Mouse (Mus musculus): Measurements from ENCODE around the gene Foxk1. TPM values are rescaled to one million over a fixed set of nuclear protein-coding genes. Genes with fewer than 3 reads are reported as not detected.

Foxk1 gene
- polyA plus RNA-seq, 1 experiment from 2014 or later, result 5.9 TPM

DNA sequence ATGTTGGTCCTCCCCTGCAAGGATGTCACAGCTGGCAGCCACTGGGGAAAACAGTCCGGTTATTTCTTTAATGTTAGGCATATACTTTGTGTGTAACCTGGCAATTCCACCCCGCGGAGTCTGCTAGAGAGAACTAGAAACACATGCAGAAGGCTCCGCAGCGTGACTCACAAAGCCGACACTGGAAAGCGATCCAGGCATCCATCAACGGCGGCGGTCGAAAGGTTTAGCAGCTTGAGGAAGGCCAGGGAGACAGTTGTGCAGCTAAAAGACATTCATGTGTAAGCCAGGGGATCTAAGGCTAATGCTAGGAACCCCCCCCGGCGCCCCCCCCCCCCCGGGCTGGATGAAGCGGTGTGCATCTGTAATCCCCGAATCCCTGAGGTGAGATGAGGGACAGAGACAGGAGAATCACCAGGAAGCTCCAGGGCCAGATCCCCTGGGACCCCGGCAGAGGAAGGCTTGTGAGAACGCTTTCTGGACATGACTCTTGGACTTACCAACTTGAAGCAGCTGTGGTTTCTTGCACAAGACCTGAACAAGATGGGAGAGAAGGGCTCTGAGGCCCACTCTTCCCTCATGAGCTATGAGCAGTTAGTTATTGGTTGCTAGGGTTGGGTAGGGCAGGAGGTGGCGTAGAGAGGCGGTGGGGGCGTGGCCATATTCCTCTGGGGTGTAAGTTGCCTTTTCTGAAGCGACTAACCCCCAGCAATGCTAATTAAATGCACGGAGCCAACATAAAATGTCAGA lies 16.2 kb upstream of the Foxk1 start:
- H3K4me3 ChIP-seq (replicated peaks; ENCODE audit: low read length), result 0 out of 2 replicates have a peak overlapping the region, but pooled peaks have one; percentile 1
- H3K4me2 ChIP-seq (replicated peaks), result peak overlapping the region; percentile 39
- no peaks in the 10 kb centered on the region for H3K9me3 ChIP-seq (ENCODE audit: control insufficient read depth, low read length)
- H3K9ac ChIP-seq, result peak overlapping the region; percentile 37
- H3K4me1 ChIP-seq (replicated peaks; ENCODE audit: control insufficient read depth, insufficient read depth, low read length), result peaks cover 28% of the 10 kb centered on the region
- H3K36me3 ChIP-seq (replicated peaks; ENCODE audit: control insufficient read depth, insufficient read depth), result no peaks in the 10 kb centered on the region
- H3K27ac ChIP-seq, result peak overlapping the region; percentile 66
- no peak for DNase-seq (ENCODE audit: low spot score)
- no peaks in the 10 kb centered on the region for H3K27me3 ChIP-seq (ENCODE audit: control insufficient read depth, insufficient read depth, low read length)
- ATAC-seq (ENCODE audit: low FRiP score), result no peak
- WGBS, result 18% methylated on average over 23 of the region's 23 CpGs

DNA sequence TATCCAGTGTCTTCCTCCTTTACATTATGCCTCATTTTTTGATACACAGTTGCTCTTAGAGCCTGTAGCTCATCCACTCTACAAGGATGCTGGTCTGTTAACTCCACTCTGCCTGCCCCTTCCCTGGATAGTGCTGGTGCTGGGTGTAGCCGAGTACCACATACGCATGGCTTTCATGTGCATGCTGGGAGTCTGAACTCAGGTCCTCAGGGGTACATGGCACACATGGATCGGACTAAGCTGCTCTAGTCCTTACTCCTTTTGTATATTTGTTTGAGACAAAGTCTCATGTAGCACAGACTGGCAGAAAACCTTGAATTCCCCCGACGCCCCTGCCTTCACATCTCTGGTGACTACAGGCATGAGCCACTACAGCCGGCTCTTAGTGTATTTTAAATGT lies 15.0 kb upstream of the Foxk1 start:
- no peak overlapping the region for H3K9ac ChIP-seq
- no peaks in the 10 kb centered on the region for H3K36me3 ChIP-seq (replicated peaks; ENCODE audit: control insufficient read depth, insufficient read depth)
- no peaks in the 10 kb centered on the region for H3K9me3 ChIP-seq (ENCODE audit: control insufficient read depth, low read length)
- peak overlapping the region; percentile 66 for H3K27ac ChIP-seq
- no peak overlapping the region for H3K4me2 ChIP-seq (replicated peaks)
- DNase-seq (ENCODE audit: low spot score) (no peak), ATAC-seq (ENCODE audit: low FRiP score) (peak; percentile 47)
- H3K4me1 ChIP-seq (replicated peaks; ENCODE audit: control insufficient read depth, insufficient read depth, low read length), result peaks cover 28% of the 10 kb centered on the region
- H3K4me3 ChIP-seq (replicated peaks; ENCODE audit: low read length), result no peak overlapping the region
- no peaks in the 10 kb centered on the region for H3K27me3 ChIP-seq (ENCODE audit: control insufficient read depth, insufficient read depth, low read length)
- 32% methylated on average over 6 of the region's 6 CpGs for WGBS

DNA sequence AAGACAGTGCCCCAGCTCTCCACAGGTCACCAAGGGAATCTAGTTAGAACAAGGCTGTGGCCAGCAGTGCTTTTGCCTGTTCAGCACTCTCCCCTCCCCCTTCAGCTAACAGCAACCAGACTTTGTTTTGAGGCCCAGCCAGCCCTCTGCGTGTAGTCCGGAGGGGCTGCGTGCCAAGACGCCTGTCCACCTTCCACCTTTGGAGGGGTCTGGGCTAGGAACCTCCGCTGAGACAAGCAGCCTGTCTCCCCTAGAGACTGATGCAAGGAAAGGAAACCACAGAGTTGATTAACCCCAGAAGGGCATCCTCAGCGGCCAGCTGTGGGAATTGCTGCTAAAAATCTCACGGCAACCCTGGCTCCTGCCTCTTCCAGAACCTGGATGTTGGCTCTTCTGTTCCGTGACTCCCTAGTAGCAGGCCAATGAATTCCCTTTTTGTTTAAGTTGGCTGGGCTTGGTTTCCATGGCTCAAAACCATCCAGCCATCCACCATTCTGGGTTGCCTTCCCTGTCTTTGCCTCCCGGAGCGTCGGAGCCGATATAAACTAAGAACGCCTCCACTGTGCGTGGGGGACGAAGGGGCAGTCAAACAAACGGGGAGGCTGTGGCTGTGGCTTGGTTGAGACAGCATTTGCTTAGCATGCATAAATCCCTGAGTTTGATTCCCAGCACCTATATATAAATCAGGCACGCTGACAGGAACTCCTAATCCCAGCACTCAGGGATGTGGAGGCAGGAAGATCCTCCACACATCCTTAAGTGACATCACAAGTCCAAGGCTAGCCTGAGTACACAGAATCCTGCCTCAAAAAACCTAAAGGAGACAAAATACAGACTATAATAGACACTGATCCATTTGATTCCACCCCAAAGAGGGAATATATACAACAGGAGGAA lies 14.3 kb upstream of the Foxk1 start:
- Histone ChIP-seq H3K4me3 (replicated peaks; ENCODE audit: low read length) (no peak overlapping the region), H3K36me3 (replicated peaks; ENCODE audit: control insufficient read depth, insufficient read depth) (no peaks in the 10 kb centered on the region), H3K9ac (no peak overlapping the region), H3K9me3 (ENCODE audit: control insufficient read depth, low read length) (no peaks in the 10 kb centered on the region), H3K4me1 (replicated peaks; ENCODE audit: control insufficient read depth, insufficient read depth, low read length) (peaks cover 28% of the 10 kb centered on the region), H3K27me3 (ENCODE audit: control insufficient read depth, insufficient read depth, low read length) (no peaks in the 10 kb centered on the region), H3K4me2 (replicated peaks) (no peak overlapping the region), H3K27ac (peak overlapping the region; percentile 66)
- DNase-seq (ENCODE audit: low spot score) (peak; percentile 72), ATAC-seq (ENCODE audit: low FRiP score) (peak; percentile 86)
- 27% methylated on average over 17 of the region's 17 CpGs for WGBS

DNA sequence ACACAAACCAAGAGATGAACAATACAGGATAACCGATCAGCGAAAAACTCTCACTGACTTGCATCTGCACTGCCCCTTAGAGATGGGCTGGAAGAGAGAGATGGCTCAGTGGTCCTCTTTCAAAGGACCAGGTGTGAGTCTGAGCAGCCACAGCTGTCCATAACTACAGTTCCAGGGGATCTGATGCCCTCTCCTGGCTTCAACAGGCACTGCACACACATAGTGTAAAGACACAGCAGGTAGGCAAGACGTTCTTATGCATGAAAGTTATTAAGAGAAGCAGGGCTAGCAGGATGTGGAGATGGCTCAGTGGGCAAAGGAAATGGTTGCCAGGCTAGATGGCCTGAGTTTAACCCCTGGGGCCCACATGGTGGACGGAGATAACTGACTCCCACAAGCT lies 13.6 kb upstream of the Foxk1 start:
- no peak for DNase-seq (ENCODE audit: low spot score)
- 73% methylated on average over 4 of the region's 4 CpGs for WGBS

DNA sequence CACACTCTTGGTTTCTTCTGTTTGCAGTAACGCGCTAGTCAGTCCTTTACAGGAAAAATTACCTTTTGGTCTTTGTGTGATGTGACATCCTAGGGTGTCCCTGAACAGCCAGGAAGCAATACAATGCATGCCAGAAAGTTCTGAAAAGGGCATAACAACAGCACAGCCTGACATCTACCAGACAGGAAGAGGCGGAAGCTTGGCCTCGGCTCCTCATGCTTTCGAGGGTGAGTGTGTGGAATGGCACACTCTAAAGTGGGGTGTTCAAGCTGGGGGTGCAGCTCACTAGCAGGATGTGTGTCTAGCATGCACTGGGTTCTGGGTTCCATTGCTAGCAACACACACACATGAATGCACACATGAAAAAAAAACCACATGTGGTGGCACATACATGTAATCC lies 9.6 kb upstream of the Foxk1 start:
- Histone ChIP-seq H3K9me3 (ENCODE audit: control insufficient read depth, low read length) (no peaks in the 10 kb centered on the region), H3K4me3 (replicated peaks; ENCODE audit: low read length) (no peak overlapping the region), H3K9ac (no peak overlapping the region), H3K36me3 (replicated peaks; ENCODE audit: control insufficient read depth, insufficient read depth) (no peaks in the 10 kb centered on the region), H3K27me3 (ENCODE audit: control insufficient read depth, insufficient read depth, low read length) (no peaks in the 10 kb centered on the region), H3K4me1 (replicated peaks; ENCODE audit: control insufficient read depth, insufficient read depth, low read length) (peaks cover 7% of the 10 kb centered on the region), H3K27ac (no peak overlapping the region), H3K4me2 (replicated peaks) (no peak overlapping the region)
- DNase-seq (ENCODE audit: low spot score) (no peak), ATAC-seq (ENCODE audit: low FRiP score) (no peak)
- WGBS, result 35% methylated on average over 5 of the region's 5 CpGs

More for the DNA sequence above, 13.6 kb upstream of the Foxk1 start:
- ATAC-seq (ENCODE audit: low FRiP score), result no peak
- H3K9ac ChIP-seq, result no peak overlapping the region
- H3K36me3 ChIP-seq (replicated peaks; ENCODE audit: control insufficient read depth, insufficient read depth), result no peaks in the 10 kb centered on the region
- no peak overlapping the region for H3K4me2 ChIP-seq (replicated peaks)
- no peak overlapping the region for H3K4me3 ChIP-seq (replicated peaks; ENCODE audit: low read length)
- H3K27ac ChIP-seq, result peak overlapping the region; percentile 66
- no peaks in the 10 kb centered on the region for H3K27me3 ChIP-seq (ENCODE audit: control insufficient read depth, insufficient read depth, low read length)
- peaks cover 28% of the 10 kb centered on the region for H3K4me1 ChIP-seq (replicated peaks; ENCODE audit: control insufficient read depth, insufficient read depth, low read length)
- H3K9me3 ChIP-seq (ENCODE audit: control insufficient read depth, low read length), result no peaks in the 10 kb centered on the region

DNA sequence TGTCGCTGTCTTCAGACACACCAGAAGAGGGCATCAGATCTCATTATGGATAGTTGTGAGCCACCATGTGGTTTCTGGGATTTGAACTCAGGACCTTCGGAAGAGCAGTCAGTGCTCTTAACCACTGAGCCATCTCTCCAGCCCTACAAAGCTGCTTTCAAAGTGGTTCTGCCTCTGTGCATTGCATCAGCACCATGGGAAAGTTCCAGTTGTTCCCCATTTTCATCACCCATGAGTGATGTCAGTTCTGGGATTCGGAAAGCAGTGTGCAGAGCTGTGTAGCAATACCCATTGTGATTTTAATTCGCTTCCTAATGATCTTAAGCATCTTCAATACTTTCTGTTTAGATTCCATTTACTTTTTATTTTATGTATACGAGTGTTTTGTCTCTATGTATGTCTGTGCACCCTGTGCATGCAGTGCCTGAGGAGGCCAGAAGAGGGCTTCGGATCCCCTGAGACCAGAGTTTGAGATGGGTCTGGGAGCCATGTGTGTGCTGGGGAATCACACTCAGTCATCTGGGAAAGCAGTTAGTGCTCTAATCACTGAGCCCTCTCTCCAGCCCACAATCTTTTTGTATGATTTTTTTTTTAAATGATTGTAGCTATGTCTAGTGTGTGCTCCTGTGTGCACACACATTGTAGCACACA lies 6.6 kb upstream of the Foxk1 start:
- Histone ChIP-seq H3K4me2 (replicated peaks) (no peak overlapping the region), H3K36me3 (replicated peaks; ENCODE audit: control insufficient read depth, insufficient read depth) (no peaks in the 10 kb centered on the region), H3K9me3 (ENCODE audit: control insufficient read depth, low read length) (no peaks in the 10 kb centered on the region), H3K9ac (no peak overlapping the region), H3K4me3 (replicated peaks; ENCODE audit: low read length) (no peak overlapping the region), H3K4me1 (replicated peaks; ENCODE audit: control insufficient read depth, insufficient read depth, low read length) (no peaks in the 10 kb centered on the region), H3K27me3 (ENCODE audit: control insufficient read depth, insufficient read depth, low read length) (no peaks in the 10 kb centered on the region), H3K27ac (no peak overlapping the region)
- DNase-seq (ENCODE audit: low spot score) (no peak), ATAC-seq (ENCODE audit: low FRiP score) (no peak)
- 93% methylated on average over 6 of the region's 6 CpGs for WGBS

DNA sequence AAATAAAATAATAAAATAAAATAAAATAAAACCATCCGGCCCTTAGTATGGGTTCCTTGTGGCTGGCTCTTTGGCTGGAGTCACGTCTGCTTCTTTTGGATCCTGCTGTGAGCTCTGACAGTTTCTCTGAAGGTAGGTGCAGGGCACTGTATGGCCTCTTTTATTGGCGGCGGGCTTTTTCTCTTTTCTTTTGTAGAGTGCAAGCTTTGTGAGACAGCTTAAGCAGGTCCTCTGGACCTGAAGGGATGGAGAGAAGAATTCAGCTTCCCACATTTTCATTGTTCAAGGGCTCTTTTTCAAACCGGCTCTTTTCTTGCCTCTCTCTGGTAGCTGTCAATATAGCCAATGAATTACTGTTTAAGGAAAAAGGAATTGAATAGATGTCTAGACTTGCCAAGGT lies 5.4 kb upstream of the Foxk1 start:
- Histone ChIP-seq H3K4me1 (replicated peaks; ENCODE audit: control insufficient read depth, insufficient read depth, low read length) (peaks cover 7% of the 10 kb centered on the region), H3K9ac (no peak overlapping the region), H3K4me2 (replicated peaks) (no peak overlapping the region), H3K4me3 (replicated peaks; ENCODE audit: low read length) (no peak overlapping the region), H3K36me3 (replicated peaks; ENCODE audit: control insufficient read depth, insufficient read depth) (no peaks in the 10 kb centered on the region), H3K27ac (no peak overlapping the region), H3K27me3 (ENCODE audit: control insufficient read depth, insufficient read depth, low read length) (no peaks in the 10 kb centered on the region), H3K9me3 (ENCODE audit: control insufficient read depth, low read length) (no peaks in the 10 kb centered on the region)
- ATAC-seq (ENCODE audit: low FRiP score) (no peak), DNase-seq (ENCODE audit: low spot score) (no peak)
- WGBS, result 11% methylated on average over 5 of the region's 5 CpGs

DNA sequence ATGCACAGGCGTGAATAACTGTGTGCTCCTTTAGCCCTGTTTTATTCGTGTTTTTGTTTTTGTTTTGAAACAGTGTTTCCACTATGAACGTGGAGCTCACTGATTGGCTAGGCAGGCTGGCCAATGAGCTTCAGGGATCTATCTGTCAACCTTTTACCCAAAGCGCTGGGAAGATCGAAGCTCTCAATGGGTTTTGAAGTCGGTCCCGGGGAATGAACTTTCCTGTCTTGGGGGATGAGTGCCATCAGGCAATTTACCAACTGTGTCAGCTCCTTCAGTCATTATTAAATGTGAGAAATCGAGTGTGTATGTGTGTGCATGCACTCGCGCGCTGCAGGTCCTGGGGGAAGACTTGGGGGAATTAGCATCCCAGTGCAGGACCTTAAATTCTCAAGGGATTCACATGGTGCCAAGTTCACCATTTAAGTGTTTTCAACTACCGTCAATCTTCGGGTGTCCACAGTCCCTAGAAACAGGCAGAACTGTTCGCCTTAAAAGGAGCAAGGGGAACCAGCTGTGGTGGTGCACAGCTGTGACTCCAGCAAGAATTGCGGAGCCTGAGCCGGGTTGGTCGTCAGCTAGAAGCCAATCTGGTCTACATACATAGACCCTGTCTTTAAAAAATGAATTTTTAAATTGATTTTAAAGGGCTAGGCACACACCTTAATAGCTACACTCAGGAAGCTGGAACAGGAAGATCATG lies 965 bp upstream of the Foxk1 start:
- Histone ChIP-seq H3K27ac (peak overlapping the region; percentile 70), H3K4me2 (replicated peaks) (peak overlapping the region; percentile 65), H3K36me3 (replicated peaks; ENCODE audit: control insufficient read depth, insufficient read depth) (no peaks in the 10 kb centered on the region), H3K27me3 (ENCODE audit: control insufficient read depth, insufficient read depth, low read length) (no peaks in the 10 kb centered on the region), H3K4me3 (replicated peaks; ENCODE audit: low read length) (peak overlapping the region; percentile 79), H3K4me1 (replicated peaks; ENCODE audit: control insufficient read depth, insufficient read depth, low read length) (peaks cover 37% of the 10 kb centered on the region), H3K9me3 (ENCODE audit: control insufficient read depth, low read length) (no peaks in the 10 kb centered on the region), H3K9ac (peak overlapping the region; percentile 61)
- ATAC-seq (ENCODE audit: low FRiP score) (no peak), DNase-seq (ENCODE audit: low spot score) (no peak)
- 18% methylated on average over 17 of the region's 17 CpGs for WGBS
